Mouse (Mus musculus) right cerebral cortex, postnatal 4 days (tissue): Measurements from ENCODE around the gene A730049H05Rik.

ENCODE experiments used
- DNase-seq: peaks from one replicate; pipeline ENCODE4 v3.0.0-alpha.2; 2022

The A730049H05Rik gene

GRCm38 (mm10) chr6:92831106-92831505 is 14.8 kb downstream of the A730049H05Rik start:
- DNase-seq = no peak

- no peak for DNase-seq
Observed at GRCm38 (mm10) chr6:92842000-92842399, 25.7 kb downstream of the A730049H05Rik start.

- no peak for DNase-seq
Observed at GRCm38 (mm10) chr6:92843474-92843873, 27.2 kb downstream of the A730049H05Rik start.

GRCm38 (mm10) chr6:92845898-92846297 is 29.6 kb downstream of the A730049H05Rik start:
- DNase-seq = no peak

- no peak for DNase-seq
Observed at GRCm38 (mm10) chr6:92846614-92847013, 30.3 kb downstream of the A730049H05Rik start.

GRCm38 (mm10) chr6:92849208-92849607 is 32.9 kb downstream of the A730049H05Rik start:
- no peak for DNase-seq

- peak; percentile 19 for DNase-seq
Observed at GRCm38 (mm10) chr6:92850250-92850649, 34.0 kb downstream of the A730049H05Rik start.

- DNase-seq = no peak
Observed at GRCm38 (mm10) chr6:92854873-92855272, 38.6 kb downstream of the A730049H05Rik start.

- no peak for DNase-seq
Observed at GRCm38 (mm10) chr6:92857761-92858160, 41.5 kb downstream of the A730049H05Rik start.

- no peak for DNase-seq
Observed at GRCm38 (mm10) chr6:92858721-92859510, 42.6 kb downstream of the A730049H05Rik start.

GRCm38 (mm10) chr6:92860285-92860912 is 44.1 kb downstream of the A730049H05Rik start:
- no peak for DNase-seq

GRCm38 (mm10) chr6:92862599-92862998 is 46.3 kb downstream of the A730049H05Rik start:
- DNase-seq = no peak

- no peak for DNase-seq
Observed at GRCm38 (mm10) chr6:92869089-92869581, 52.9 kb downstream of the A730049H05Rik start, which contains the start of gene Gm15737. TSS of gene Gm15737 (plus strand) at chr6:92869357.

- DNase-seq = no peak
Observed at GRCm38 (mm10) chr6:92869582-92870219, 53.4 kb downstream of the A730049H05Rik start.

- no peak for DNase-seq
Observed at GRCm38 (mm10) chr6:92871813-92872212, 55.5 kb downstream of the A730049H05Rik start.

GRCm38 (mm10) chr6:92872766-92873165 is 56.5 kb downstream of the A730049H05Rik start:
- no peak for DNase-seq

GRCm38 (mm10) chr6:92874854-92875253 is 58.6 kb downstream of the A730049H05Rik start:
- no peak for DNase-seq

GRCm38 (mm10) chr6:92875340-92875739 is 59.1 kb downstream of the A730049H05Rik start:
- no peak for DNase-seq

GRCm38 (mm10) chr6:92876121-92876520 is 59.8 kb downstream of the A730049H05Rik start:
- no peak for DNase-seq

GRCm38 (mm10) chr6:92877236-92877635 is 61.0 kb downstream of the A730049H05Rik start:
- DNase-seq = no peak

- DNase-seq = no peak
Observed at GRCm38 (mm10) chr6:92878771-92879170, 62.5 kb downstream of the A730049H05Rik start.

GRCm38 (mm10) chr6:92879700-92880265 is 63.5 kb downstream of the A730049H05Rik start:
- no peak for DNase-seq

GRCm38 (mm10) chr6:92882446-92882845 is 66.2 kb downstream of the A730049H05Rik start:
- no peak for DNase-seq
